Mouse (Mus musculus) liver, embryonic 13.5 days (tissue): ENCODE measurements around the gene Gm36864. TPM values are rescaled to one million over a fixed set of nuclear protein-coding genes. Genes with fewer than 3 reads are reported as not detected.
"Not testable (repeated sequence)": the region's sequence is repeated elsewhere in the genome, so short reads cannot be mapped to it uniquely, and the experiment has no call there.

Experiments used
- ATAC-seq: fragments of 200-750 bp; cut with Nextera tagmentation; 2 replicates; pipeline ENCODE4 v1.8.0; 2017; ENCODE audit warnings: low read depth, mild to moderate bottlenecking, moderate number of reproducible peaks, moderate library complexity
- DNase-seq: peaks from one replicate; pipeline ENCODE4 v3.0.0; 2022
- H3K27ac ChIP-seq: fragments of 300-500 bp; sonication (generic); 2 replicates; pipeline ENCODE4 v1.5.1; 2015; ENCODE audit warnings: moderate library complexity, mild to moderate bottlenecking, inconsistent platforms
- H3K27me3 ChIP-seq: fragments of 300-500 bp; sonication (generic); 2 replicates; pipeline ENCODE4 v1.6.1; 2015; ENCODE audit warnings: mild to moderate bottlenecking, inconsistent platforms
- H3K36me3 ChIP-seq: fragments of 300-500 bp; sonication (generic); 2 replicates; pipeline ENCODE4 v1.6.1; 2015; ENCODE audit warnings: mild to moderate bottlenecking, inconsistent platforms
- H3K4me1 ChIP-seq: fragments of 300-500 bp; sonication (generic); replicated peaks from 2 replicates; pipeline ENCODE4 v1.6.1; 2015; ENCODE audit warnings: inconsistent platforms
- H3K4me2 ChIP-seq: fragments of 300-500 bp; sonication (generic); 2 replicates; pipeline ENCODE4 v1.6.1; 2015; ENCODE audit warnings: inconsistent platforms, mild to moderate bottlenecking, moderate library complexity
- H3K4me3 ChIP-seq: fragments of 300-500 bp; sonication (generic); replicated peaks from 2 replicates; pipeline ENCODE4 v1.5.1; 2015; ENCODE audit warnings: mild to moderate bottlenecking, inconsistent platforms
- H3K9ac ChIP-seq: fragments of 300-500 bp; sonication (generic); 2 replicates; pipeline ENCODE4 v1.6.1; 2015; ENCODE audit warnings: mild to moderate bottlenecking, inconsistent platforms
- H3K9me3 ChIP-seq: fragments of 300-500 bp; sonication (generic); replicated peaks from 2 replicates; pipeline ENCODE4 v1.6.1; 2016; ENCODE audit warnings: inconsistent platforms
- WGBS: fragments of 180-500 bp; shearing (Covaris S2); methylation state at CpG from one replicate; pipeline ENCODE4 v1.1.7; 2015; ENCODE audit not compliant: insufficient replicate concordance; 5-methylcytosine and 5-hydroxymethylcytosine counted together
- polyA plus RNA-seq: library from polyadenylated mRNA; unstranded; fragments of >200 nt; fragmentation: Nextera tagmentation; extraction: Ambion mirVana; gene quantifications from 2 replicates; pipeline ENCODE4 v1.2.1, GENCODE M21; 2015

Gene Gm36864
- not detected in 2 replicates for polyA plus RNA-seq

- ATAC-seq (no peak), DNase-seq (no peak)
- no peaks in the 10 kb centered on the region for H3K27me3 ChIP-seq
- H3K36me3 ChIP-seq, result no peaks in the 10 kb centered on the region
- no peak within 1 kb of the TSS for H3K4me3 ChIP-seq
- 59% methylated on average over 3 of the region's 3 CpGs for WGBS
- H3K27ac ChIP-seq, result no peak within 1 kb of the TSS
- H3K9ac ChIP-seq, result no peak within 1 kb of the TSS
- no peak within 1 kb of the TSS for H3K4me2 ChIP-seq
- no peaks in the 10 kb centered on the region for H3K9me3 ChIP-seq
- H3K4me1 ChIP-seq, result peaks cover 15% of the 10 kb centered on the region
Observed at GRCm38 (mm10) chr7:44235909-44236308, at the start of gene Gm36864. TSS of gene Gm36864 (plus strand) at chr7:44236177.

- H3K36me3 ChIP-seq, ATAC-seq, DNase-seq, H3K9me3 ChIP-seq, H3K27ac ChIP-seq, H3K4me2 ChIP-seq, H3K27me3 ChIP-seq, H3K9ac ChIP-seq, H3K4me3 ChIP-seq, H3K4me1 ChIP-seq: not testable (repeated sequence)
- WGBS, result 47% methylated on average over 8 of the region's 8 CpGs
Observed at GRCm38 (mm10) chr7:44186516-44186915, 49.5 kb upstream of the Gm36864 start.

GRCm38 (mm10) chr7:44187936-44188335 is 48.0 kb upstream of the Gm36864 start, which contains the start of gene Klk1b24:
TSS of gene Klk1b24 (plus strand) at chr7:44188236.
- not testable (repeated sequence) for H3K36me3 ChIP-seq, H3K9me3 ChIP-seq, H3K27me3 ChIP-seq, H3K4me1 ChIP-seq, H3K4me2 ChIP-seq, H3K27ac ChIP-seq, ATAC-seq, H3K9ac ChIP-seq, DNase-seq, H3K4me3 ChIP-seq

- ATAC-seq, H3K27me3 ChIP-seq, H3K9me3 ChIP-seq, H3K4me1 ChIP-seq, H3K9ac ChIP-seq, H3K4me2 ChIP-seq, H3K4me3 ChIP-seq, H3K27ac ChIP-seq, DNase-seq, H3K36me3 ChIP-seq: not testable (repeated sequence)
- WGBS, result 58% methylated on average over 1 of the region's 1 CpGs
Observed at GRCm38 (mm10) chr7:44193466-44193865, 42.5 kb upstream of the Gm36864 start.

- no peaks in the 10 kb centered on the region for H3K27me3 ChIP-seq
- no peak within 1 kb of the TSS for H3K9ac ChIP-seq
- no peak within 1 kb of the TSS for H3K4me2 ChIP-seq
- H3K4me1 ChIP-seq, result no peaks in the 10 kb centered on the region
- no peak for ATAC-seq
- WGBS, result 37% methylated on average over 3 of the region's 3 CpGs
- no peaks in the 10 kb centered on the region for H3K9me3 ChIP-seq
- H3K27ac ChIP-seq, result no peak within 1 kb of the TSS
- no peak for DNase-seq
- no peak within 1 kb of the TSS for H3K4me3 ChIP-seq
- H3K36me3 ChIP-seq, result no peaks in the 10 kb centered on the region
Observed at GRCm38 (mm10) chr7:44197891-44198290, 38.1 kb upstream of the Gm36864 start, which contains the start of gene Klk1b3. TSS of gene Klk1b3 (plus strand) at chr7:44198191.

- WGBS, result 27% methylated on average over 3 of the region's 3 CpGs
- DNase-seq, H3K27me3 ChIP-seq, ATAC-seq, H3K9ac ChIP-seq, H3K4me1 ChIP-seq, H3K27ac ChIP-seq, H3K4me3 ChIP-seq, H3K9me3 ChIP-seq, H3K4me2 ChIP-seq, H3K36me3 ChIP-seq: not testable (repeated sequence)
Observed at GRCm38 (mm10) chr7:44207135-44207534, 28.8 kb upstream of the Gm36864 start, which contains the start of gene Klk1b4. TSS of gene Klk1b4 (plus strand) at chr7:44207435.

- H3K36me3 ChIP-seq, result no peaks in the 10 kb centered on the region
- no peak for DNase-seq
- H3K4me1 ChIP-seq, result no peaks in the 10 kb centered on the region
- H3K9ac ChIP-seq, result no peak overlapping the region
- no peak overlapping the region for H3K4me2 ChIP-seq
- H3K9me3 ChIP-seq, result no peaks in the 10 kb centered on the region
- WGBS, result 49% methylated on average over 3 of the region's 3 CpGs
- ATAC-seq, result no peak
- no peak overlapping the region for H3K27ac ChIP-seq
- H3K4me3 ChIP-seq, result no peak overlapping the region
- H3K27me3 ChIP-seq, result no peaks in the 10 kb centered on the region
Observed at GRCm38 (mm10) chr7:44208307-44208706, 27.7 kb upstream of the Gm36864 start.

- H3K27ac ChIP-seq, result no peak within 1 kb of the TSS
- H3K9me3 ChIP-seq, result no peaks in the 10 kb centered on the region
- ATAC-seq, result no peak
- WGBS, result 65% methylated on average over 1 of the region's 1 CpGs
- no peaks in the 10 kb centered on the region for H3K4me1 ChIP-seq
- H3K4me2 ChIP-seq, result no peak within 1 kb of the TSS
- H3K9ac ChIP-seq, result no peak within 1 kb of the TSS
- no peaks in the 10 kb centered on the region for H3K36me3 ChIP-seq
- H3K4me3 ChIP-seq, result no peak within 1 kb of the TSS
- H3K27me3 ChIP-seq, result no peaks in the 10 kb centered on the region
- no peak for DNase-seq
Observed at GRCm38 (mm10) chr7:44215645-44216044, 20.3 kb upstream of the Gm36864 start, which contains the start of gene Klk1b5. TSS of gene Klk1b5 (plus strand) at chr7:44215945.

GRCm38 (mm10) chr7:44221601-44222000 is 14.4 kb upstream of the Gm36864 start:
- WGBS, result 45% methylated on average over 8 of the region's 10 CpGs
- peak; percentile 13 for DNase-seq
- H3K9me3 ChIP-seq, H3K27me3 ChIP-seq, H3K36me3 ChIP-seq, H3K9ac ChIP-seq, H3K4me2 ChIP-seq, H3K27ac ChIP-seq, H3K4me1 ChIP-seq, H3K4me3 ChIP-seq: not testable (repeated sequence)
- peak; percentile 36; the same call in 1 of the 2 replicates for ATAC-seq

GRCm38 (mm10) chr7:44222335-44222734 is 13.6 kb upstream of the Gm36864 start:
- not testable (repeated sequence) for ATAC-seq, H3K4me2 ChIP-seq, H3K4me1 ChIP-seq, DNase-seq, H3K36me3 ChIP-seq, H3K27me3 ChIP-seq, H3K9ac ChIP-seq, H3K4me3 ChIP-seq, H3K27ac ChIP-seq, H3K9me3 ChIP-seq
- WGBS, result 53% methylated on average over 6 of the region's 6 CpGs

- Histone ChIP-seq H3K9me3 (no peaks in the 10 kb centered on the region), H3K27me3 (no peaks in the 10 kb centered on the region), H3K4me1 (0 out of 2 replicates have a peak, but pooled peaks cover 4% of the 10 kb centered on the region), H3K27ac (no peak within 1 kb of the TSS), H3K4me2 (no peak within 1 kb of the TSS), H3K36me3 (no peaks in the 10 kb centered on the region), H3K4me3 (no peak within 1 kb of the TSS), H3K9ac (no peak within 1 kb of the TSS)
- ATAC-seq (no peak), DNase-seq (no peak)
- 8% methylated on average over 1 of the region's 1 CpGs for WGBS
Observed at GRCm38 (mm10) chr7:44225076-44225475, 10.9 kb upstream of the Gm36864 start, which contains the start of gene Klk1. TSS of gene Klk1 (plus strand) at chr7:44225360.

GRCm38 (mm10) chr7:44239913-44240312 is 3.9 kb downstream of the Gm36864 start:
- H3K27ac ChIP-seq, result no peak overlapping the region
- H3K4me2 ChIP-seq, result no peak overlapping the region
- no peak for DNase-seq
- 15% methylated on average over 2 of the region's 2 CpGs for WGBS
- H3K9ac ChIP-seq, result no peak overlapping the region
- ATAC-seq, result no peak
- no peak overlapping the region for H3K4me3 ChIP-seq
- H3K9me3 ChIP-seq, result no peaks in the 10 kb centered on the region
- H3K36me3 ChIP-seq, result no peaks in the 10 kb centered on the region
- H3K27me3 ChIP-seq, result no peaks in the 10 kb centered on the region
- H3K4me1 ChIP-seq, result peaks cover 15% of the 10 kb centered on the region
